Mouse (Mus musculus) inflammation-experienced regulatory T-cells, adult 6 months (primary cell): Measurements from ENCODE around the gene Vwf. TPM values are rescaled to one million over a fixed set of nuclear protein-coding genes. Genes with fewer than 3 reads are reported as not detected.

Experiments
- ATAC-seq: one replicate; pipeline ENCODE4 v1.8.0; 2017
- polyA plus RNA-seq, 3 experiments: library from polyadenylated mRNA; unstranded; fragments of 100-300 nt; shearing (Covaris generic); gene quantifications; one replicate each; pipeline ENCODE4 v1.2.1; 2017

The Vwf gene
- polyA plus RNA-seq, 3 experiments from 2014 or later: 0.17 TPM; not detected in 2

- ATAC-seq: no peak
These were observed 102.4 kb downstream of the Vwf start for GRCm38 (mm10) chr6:125648964-125649363.

- no peak for ATAC-seq
These were observed 104.8 kb downstream of the Vwf start for GRCm38 (mm10) chr6:125651335-125651734.

- no peak for ATAC-seq
These were observed 106.8 kb downstream of the Vwf start for GRCm38 (mm10) chr6:125653416-125653815.

GRCm38 (mm10) chr6:125656921-125657320, 110.3 kb downstream of the Vwf start:
- ATAC-seq: no peak

- ATAC-seq: no peak
These were observed 111.4 kb downstream of the Vwf start for GRCm38 (mm10) chr6:125657966-125658365.

- ATAC-seq: no peak
These were observed 114.7 kb downstream of the Vwf start for GRCm38 (mm10) chr6:125661106-125661877.

- ATAC-seq: no peak
These were observed 117.3 kb downstream of the Vwf start for GRCm38 (mm10) chr6:125663906-125664305.

- no peak for ATAC-seq
These were observed 125.3 kb downstream of the Vwf start for GRCm38 (mm10) chr6:125671835-125672234.

- ATAC-seq: no peak
These were observed 131.9 kb downstream of the Vwf start for GRCm38 (mm10) chr6:125678492-125678891.

- no peak for ATAC-seq
These were observed 134.0 kb downstream of the Vwf start for GRCm38 (mm10) chr6:125680613-125681012.

GRCm38 (mm10) chr6:125685420-125685819, 138.8 kb downstream of the Vwf start:
- ATAC-seq: no peak

GRCm38 (mm10) chr6:125687986-125688385, 141.4 kb downstream of the Vwf start:
- ATAC-seq: no peak

GRCm38 (mm10) chr6:125690057-125690703, 143.6 kb downstream of the Vwf start, which contains the start of gene Ano2:
Ano2 (plus strand) TSS chr6:125690419.
- ATAC-seq: no peak

GRCm38 (mm10) chr6:125701146-125701545, 154.6 kb downstream of the Vwf start:
- ATAC-seq: no peak

- no peak for ATAC-seq
These were observed 164.7 kb downstream of the Vwf start for GRCm38 (mm10) chr6:125711261-125711660.

- ATAC-seq: no peak
These were observed 179.8 kb downstream of the Vwf start for GRCm38 (mm10) chr6:125726408-125726807.

GRCm38 (mm10) chr6:125727484-125727911, 180.9 kb downstream of the Vwf start:
- ATAC-seq: no peak

GRCm38 (mm10) chr6:125729471-125729870, 182.9 kb downstream of the Vwf start:
- ATAC-seq: no peak

- ATAC-seq: no peak
These were observed 183.5 kb downstream of the Vwf start for GRCm38 (mm10) chr6:125729986-125730535.
